Mouse (Mus musculus) embryonic facial prominence, embryonic 12.5 days (tissue): ENCODE measurements around the gene Gm20489. TPM values are rescaled to one million over a fixed set of nuclear protein-coding genes. Genes with fewer than 3 reads are reported as not detected.
A peak's percentile ranks its signal among the peaks of the same experiment; 100 is the strongest.

Experiments
- ATAC-seq: fragments of 200-750 bp; cut with Nextera tagmentation; 2 replicates; pipeline ENCODE4 v1.8.0; 2017; ENCODE audit not compliant: insufficient number of reproducible peaks, insufficient read depth, low FRiP score, low TSS enrichment
- H3K27ac ChIP-seq: fragments of 300-500 bp; sonication (generic); 2 replicates; pipeline ENCODE4 v1.5.1; 2016; ENCODE audit warnings: mild to moderate bottlenecking
- H3K27me3 ChIP-seq: fragments of 300-500 bp; sonication (generic); 2 replicates; pipeline ENCODE4 v1.6.1; 2016; ENCODE audit warnings: mild to moderate bottlenecking, moderate library complexity
- H3K36me3 ChIP-seq: fragments of 300-500 bp; sonication (generic); 2 replicates; pipeline ENCODE4 v1.6.1; 2016; ENCODE audit warnings: mild to moderate bottlenecking
- H3K4me1 ChIP-seq: fragments of 300-500 bp; sonication (generic); 2 replicates; pipeline ENCODE4 v1.6.1; 2016
- H3K4me2 ChIP-seq: fragments of 300-500 bp; sonication (generic); replicated peaks from 2 replicates; pipeline ENCODE4 v1.6.1; 2016; ENCODE audit warnings: mild to moderate bottlenecking, moderate library complexity
- H3K4me3 ChIP-seq: fragments of 300-500 bp; sonication (generic); 2 replicates; pipeline ENCODE4 v1.5.1; 2016; ENCODE audit warnings: mild to moderate bottlenecking
- H3K9ac ChIP-seq: fragments of 300-500 bp; sonication (generic); 2 replicates; pipeline ENCODE4 v1.6.1; 2016; ENCODE audit warnings: mild to moderate bottlenecking, moderate library complexity
- H3K9me3 ChIP-seq: fragments of 300-500 bp; sonication (generic); 2 replicates; pipeline ENCODE4 v1.6.1; 2016; ENCODE audit warnings: mild to moderate bottlenecking, moderate library complexity
- WGBS: fragments of 180-500 bp; shearing (Covaris S2); methylation state at CpG from one replicate; pipeline ENCODE4 v1.1.7; 2016; 5-methylcytosine and 5-hydroxymethylcytosine counted together
- polyA plus RNA-seq: library from polyadenylated mRNA; unstranded; fragments of >200 nt; fragmentation: Nextera tagmentation; extraction: Ambion mirVana; gene quantifications from 2 replicates; pipeline ENCODE4 v1.2.1, GENCODE M21; 2016

Gene Gm20489
- not detected in 2 replicates for polyA plus RNA-seq

DNA sequence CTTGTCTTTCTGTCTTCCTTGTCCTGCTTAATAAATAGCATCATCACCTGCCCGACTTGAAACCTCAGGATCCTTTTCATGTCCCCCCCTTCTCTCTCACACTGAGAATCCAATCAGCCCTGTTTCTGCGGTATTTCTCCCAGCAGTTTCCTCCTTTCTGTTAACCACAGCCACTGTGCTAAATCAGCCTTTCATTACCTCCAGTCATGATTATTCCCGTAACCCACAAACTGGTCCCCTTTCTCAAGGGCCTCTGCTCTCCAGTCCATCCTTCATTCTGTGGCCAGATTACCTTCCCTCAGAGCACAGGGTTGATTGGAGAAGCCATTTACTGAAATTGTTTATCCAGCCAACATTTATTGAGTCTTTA lies at the start of gene Gm20489:
Gm20489 (minus strand) TSS at position 269 of the 370 bp plus-strand sequence.
- H3K36me3 ChIP-seq = no peaks in the 10 kb centered on the region
- H3K9me3 ChIP-seq = no peaks in the 10 kb centered on the region
- 45% methylated on average over 3 of the region's 3 CpGs for WGBS
- no peaks in the 10 kb centered on the region for H3K4me1 ChIP-seq
- no peak within 1 kb of the TSS for H3K4me2 ChIP-seq
- no peak within 1 kb of the TSS for H3K27ac ChIP-seq
- H3K27me3 ChIP-seq = 0 out of 2 replicates have a peak, but pooled peaks cover under 1% of the 10 kb centered on the region
- ATAC-seq = no peak
- H3K4me3 ChIP-seq = no peak within 1 kb of the TSS
- H3K9ac ChIP-seq = no peak within 1 kb of the TSS

DNA sequence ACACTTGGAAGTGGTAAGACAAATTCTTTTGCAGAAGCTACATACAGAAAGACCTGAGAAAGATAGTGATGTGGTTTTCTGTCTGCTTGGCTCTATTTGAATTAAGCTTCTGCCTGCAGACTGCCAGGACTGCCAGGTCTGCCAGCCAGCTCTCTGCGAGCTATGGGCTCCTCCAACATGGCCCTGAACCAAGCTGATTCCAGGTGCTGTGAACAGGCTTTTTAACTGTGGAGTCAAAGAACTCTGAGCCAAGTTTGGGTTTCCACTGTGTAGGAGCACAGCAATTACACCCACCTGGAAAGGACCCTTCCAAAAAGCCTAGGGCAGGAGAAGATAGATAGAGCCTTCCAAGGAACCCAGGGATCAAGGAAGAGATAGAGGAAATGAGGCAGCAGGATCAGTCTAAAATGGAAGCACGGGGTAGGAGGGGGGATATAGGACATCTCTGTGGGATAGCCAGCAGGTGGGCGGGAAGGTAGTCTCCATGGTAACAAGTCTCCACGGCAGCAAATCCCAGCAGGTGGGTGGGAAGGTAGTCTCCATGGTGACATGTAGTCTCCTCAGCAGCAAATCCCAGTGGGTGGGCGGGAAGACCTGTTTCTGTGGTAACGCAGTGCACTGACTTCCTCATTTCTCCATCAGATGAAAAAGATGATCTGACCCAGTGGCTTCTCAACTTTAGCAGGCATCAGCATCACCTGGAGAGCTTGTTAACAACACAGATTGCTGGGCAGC lies 45.0 kb upstream of the Gm20489 start:
- H3K4me3 ChIP-seq = no peak overlapping the region
- 47% methylated on average over 6 of the region's 6 CpGs for WGBS
- no peaks in the 10 kb centered on the region for H3K9me3 ChIP-seq
- no peak overlapping the region for H3K27ac ChIP-seq
- H3K27me3 ChIP-seq = peaks cover 10% of the 10 kb centered on the region; the same call in 1 of the 2 replicates
- H3K4me1 ChIP-seq = no peaks in the 10 kb centered on the region
- no peaks in the 10 kb centered on the region for H3K36me3 ChIP-seq
- no peak for ATAC-seq
- H3K4me2 ChIP-seq = no peak overlapping the region
- no peak overlapping the region for H3K9ac ChIP-seq

DNA sequence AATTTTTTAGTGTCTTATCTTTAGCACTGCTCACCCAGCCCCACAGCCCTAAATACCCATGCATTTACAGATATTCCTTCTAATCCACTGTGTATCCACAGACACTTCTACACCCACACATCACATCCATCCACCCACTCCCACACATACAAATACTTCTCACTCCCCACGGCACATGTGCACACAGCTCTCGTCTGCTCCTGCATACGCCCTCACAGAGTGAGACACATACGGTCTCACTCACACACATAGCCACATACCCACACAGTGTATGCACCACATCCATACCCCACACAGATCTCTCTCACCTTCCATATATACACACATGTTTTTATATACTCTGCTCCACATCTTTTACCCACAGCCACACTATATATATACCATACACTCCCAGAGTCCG lies 40.5 kb upstream of the Gm20489 start:
- Histone ChIP-seq H3K9me3 (no peaks in the 10 kb centered on the region), H3K4me2 (no peak overlapping the region), H3K4me3 (no peak overlapping the region), H3K27ac (no peak overlapping the region), H3K9ac (no peak overlapping the region), H3K36me3 (no peaks in the 10 kb centered on the region), H3K27me3 (peaks cover 15% of the 10 kb centered on the region; the same call in 1 of the 2 replicates), H3K4me1 (no peaks in the 10 kb centered on the region)
- 90% methylated on average over 5 of the region's 5 CpGs for WGBS
- ATAC-seq = no peak

DNA sequence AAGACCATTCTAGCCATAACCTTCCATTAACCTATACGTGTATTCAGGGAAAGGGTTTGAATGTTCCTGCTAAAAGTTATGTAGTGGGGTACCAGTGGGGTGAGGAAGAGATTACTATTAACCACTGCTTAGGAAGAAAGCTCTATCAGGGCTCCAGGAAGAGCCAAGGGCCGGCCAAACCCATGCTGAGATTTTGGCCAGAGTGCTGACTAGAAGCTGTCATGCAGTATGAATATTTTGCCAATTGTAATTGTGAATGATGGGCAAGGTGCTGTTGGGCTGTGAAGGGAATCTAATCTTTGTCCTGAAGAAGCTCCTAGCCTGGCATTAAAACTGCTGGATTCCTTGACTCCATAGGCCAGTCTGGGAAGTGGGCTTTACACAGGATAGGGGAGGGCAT lies 35.8 kb upstream of the Gm20489 start:
- Histone ChIP-seq H3K4me2 (no peak overlapping the region), H3K27ac (no peak overlapping the region), H3K36me3 (no peaks in the 10 kb centered on the region), H3K9me3 (no peaks in the 10 kb centered on the region), H3K9ac (no peak overlapping the region), H3K4me3 (no peak overlapping the region), H3K27me3 (peaks cover 10% of the 10 kb centered on the region; the same call in 1 of the 2 replicates), H3K4me1 (no peaks in the 10 kb centered on the region)
- WGBS = 50% methylated on average over 2 of the region's 2 CpGs
- no peak for ATAC-seq

DNA sequence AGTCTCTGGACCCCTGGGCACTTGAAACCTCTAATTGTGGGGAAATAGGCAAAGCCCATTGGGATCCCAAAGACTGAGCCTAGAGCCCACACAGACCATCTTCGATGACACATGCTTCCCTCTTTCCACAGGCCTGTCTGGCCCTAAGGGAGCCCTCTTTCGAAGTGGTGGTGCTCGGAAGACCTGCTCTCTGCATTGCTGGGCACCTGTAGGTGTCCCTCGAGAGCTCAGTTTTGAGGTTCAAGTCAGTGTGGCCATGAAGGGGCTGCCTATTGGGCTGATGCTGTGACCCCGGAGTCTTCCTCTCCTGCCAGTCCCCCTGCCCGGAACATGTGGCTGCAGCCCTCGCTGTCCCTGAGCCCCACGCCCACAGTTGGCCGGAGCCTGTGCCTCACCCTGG lies 32.8 kb upstream of the Gm20489 start:
- Histone ChIP-seq H3K4me1 (no peaks in the 10 kb centered on the region), H3K9ac (no peak overlapping the region), H3K36me3 (peaks cover 4% of the 10 kb centered on the region; the same call in 1 of the 2 replicates), H3K27ac (no peak overlapping the region), H3K4me3 (no peak overlapping the region), H3K27me3 (peaks cover under 1% of the 10 kb centered on the region; the same call in 1 of the 2 replicates), H3K9me3 (no peaks in the 10 kb centered on the region), H3K4me2 (peak overlapping the region; percentile 50)
- 77% methylated on average over 9 of the region's 9 CpGs for WGBS
- no peak for ATAC-seq

DNA sequence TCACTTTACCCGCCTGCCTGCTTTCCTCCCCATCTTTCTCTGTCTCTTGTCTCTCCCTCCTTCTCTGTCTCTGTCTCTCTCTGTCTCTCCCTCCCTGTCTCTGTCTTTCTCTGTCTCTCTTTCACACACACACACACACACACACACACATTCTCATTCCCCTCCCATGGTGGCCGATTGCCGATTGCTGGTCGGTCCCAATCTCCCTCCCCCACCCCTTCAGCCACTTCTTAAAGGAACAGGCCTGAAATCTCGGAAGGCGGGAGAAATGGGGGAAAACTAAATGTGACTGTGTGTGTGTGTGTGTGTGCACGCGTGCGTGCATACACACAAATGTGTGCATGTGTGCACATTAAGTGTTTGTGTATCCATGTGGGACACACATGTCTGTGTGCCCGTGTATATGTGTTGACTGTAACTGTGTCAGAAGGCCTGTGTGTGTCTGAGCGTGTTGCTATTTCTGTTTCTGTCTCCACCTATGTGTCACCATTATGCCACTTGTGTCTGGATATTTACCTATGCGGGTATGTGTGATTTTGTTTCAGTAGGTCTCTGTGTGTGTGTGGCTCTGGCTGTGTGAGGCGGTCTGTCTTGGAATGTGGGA lies 31.7 kb upstream of the Gm20489 start:
- WGBS = 26% methylated on average over 13 of the region's 13 CpGs
- Histone ChIP-seq H3K9ac (peak overlapping the region; percentile 50), H3K4me1 (no peaks in the 10 kb centered on the region), H3K27me3 (peaks cover 3% of the 10 kb centered on the region; the same call in 1 of the 2 replicates), H3K36me3 (peaks cover 16% of the 10 kb centered on the region; the same call in 1 of the 2 replicates), H3K27ac (peak overlapping the region; percentile 60; the same call in 1 of the 2 replicates), H3K4me2 (peak overlapping the region; percentile 50), H3K9me3 (no peaks in the 10 kb centered on the region), H3K4me3 (peak overlapping the region; percentile 43)
- ATAC-seq = no peak

DNA sequence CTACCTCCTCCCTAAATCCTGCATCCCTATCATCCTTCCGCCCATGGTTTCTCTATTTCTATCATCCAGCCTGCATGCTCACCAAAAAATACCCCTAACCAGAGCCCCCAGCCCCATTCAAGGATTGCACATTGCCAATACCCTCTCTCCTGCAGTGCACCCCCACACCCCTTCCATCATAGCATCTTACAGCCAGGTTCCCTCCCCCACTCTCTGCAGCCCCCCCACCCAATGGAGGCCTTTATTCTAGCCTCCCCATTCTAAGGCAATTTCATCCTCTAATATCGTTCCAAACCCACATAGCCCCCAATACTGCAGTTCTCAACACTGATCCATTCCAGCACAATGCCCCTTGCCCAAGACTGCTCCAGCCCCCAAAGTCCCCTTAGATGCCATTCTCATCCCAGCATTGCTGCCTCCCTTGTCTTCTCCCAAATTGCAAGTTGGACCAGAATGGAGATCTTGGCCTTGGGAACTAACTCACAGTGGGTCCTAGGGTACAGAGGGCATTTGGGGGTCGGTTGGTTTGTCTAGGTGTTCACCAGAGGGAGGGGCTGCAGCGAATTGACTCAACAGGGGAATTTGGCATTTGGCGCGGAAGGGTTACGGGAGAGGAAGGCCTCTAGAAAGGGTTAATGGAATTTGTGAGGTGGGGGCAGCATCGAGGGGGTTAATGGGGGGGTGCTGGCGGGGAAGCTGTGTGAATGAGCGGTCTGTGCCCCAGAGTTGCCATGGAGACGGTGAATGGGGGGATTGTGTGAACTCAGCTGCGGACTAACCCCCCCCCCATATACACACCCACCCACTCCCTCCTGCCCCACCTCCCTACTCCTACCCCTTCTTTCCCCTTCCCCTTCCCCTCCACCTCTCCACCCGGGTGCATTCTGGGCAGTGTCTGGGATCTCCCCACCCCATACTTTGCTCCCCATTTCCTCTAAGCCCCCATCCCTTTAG lies 30.9 kb upstream of the Gm20489 start:
- ATAC-seq = peak; percentile 53; the same call in 1 of the 2 replicates
- H3K27ac ChIP-seq = peak overlapping the region; percentile 60; the same call in 1 of the 2 replicates
- no peaks in the 10 kb centered on the region for H3K9me3 ChIP-seq
- 29% methylated on average over 10 of the region's 13 CpGs for WGBS
- H3K4me2 ChIP-seq = peak overlapping the region; percentile 50
- peaks cover 3% of the 10 kb centered on the region; the same call in 1 of the 2 replicates for H3K27me3 ChIP-seq
- peak overlapping the region; percentile 43 for H3K4me3 ChIP-seq
- no peaks in the 10 kb centered on the region for H3K4me1 ChIP-seq
- peak overlapping the region; percentile 50 for H3K9ac ChIP-seq
- H3K36me3 ChIP-seq = peaks cover 20% of the 10 kb centered on the region; the same call in 1 of the 2 replicates

DNA sequence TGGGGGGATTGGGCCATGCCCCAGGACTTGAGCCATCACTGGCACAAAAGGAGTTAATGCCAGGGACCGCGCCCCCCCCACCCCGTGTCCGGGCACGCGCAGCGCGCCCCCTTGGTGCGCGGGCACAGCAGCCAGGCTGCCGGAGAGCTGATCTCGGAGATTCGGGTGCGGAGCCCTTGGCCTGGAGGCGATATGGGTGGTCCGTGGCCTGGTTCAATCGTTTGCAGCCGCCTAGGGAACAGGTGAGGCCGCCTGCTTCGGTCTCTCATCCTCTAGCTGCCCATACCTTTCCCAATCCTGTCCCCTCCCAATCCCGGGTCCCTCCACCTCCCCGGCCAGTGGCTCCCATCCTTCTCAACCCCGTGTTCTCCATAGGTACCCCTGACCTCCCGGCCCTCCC lies 30.2 kb upstream of the Gm20489 start, which contains the start of gene Nlgn3:
Nlgn3 (plus strand) TSS at position 114 of the 400 bp plus-strand sequence.
- Histone ChIP-seq H3K27me3 (peaks cover 3% of the 10 kb centered on the region; the same call in 1 of the 2 replicates), H3K4me1 (no peaks in the 10 kb centered on the region), H3K9ac (peak within 1 kb of the TSS; percentile 50), H3K27ac (peak within 1 kb of the TSS; percentile 57; the same call in 1 of the 2 replicates), H3K9me3 (no peaks in the 10 kb centered on the region), H3K4me2 (peak within 1 kb of the TSS; percentile 50), H3K4me3 (peak within 1 kb of the TSS; percentile 43), H3K36me3 (peaks cover 21% of the 10 kb centered on the region; the same call in 1 of the 2 replicates)
- whole genome bisulfite sequencing = 24% methylated on average over 24 of the region's 24 CpGs
- no peak for ATAC-seq

DNA sequence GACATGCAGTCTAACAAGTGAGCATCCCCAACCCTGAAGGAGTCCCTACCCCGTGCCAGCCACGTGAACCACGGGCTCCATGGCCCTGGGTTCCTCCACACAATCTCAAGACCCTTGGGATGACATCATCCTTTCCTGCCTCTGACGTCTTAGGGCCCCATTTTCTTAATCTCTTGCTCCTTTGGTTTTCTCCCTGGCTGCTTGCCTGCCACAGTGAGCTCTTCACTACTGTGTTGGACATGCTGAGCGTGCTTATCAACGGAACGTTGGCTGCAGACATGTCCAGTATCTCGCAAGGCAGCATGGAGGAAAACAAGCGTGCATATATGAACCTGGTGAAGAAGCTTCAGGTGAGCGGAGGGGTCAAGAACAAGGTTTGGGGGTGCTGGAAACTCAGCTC lies 21.3 kb upstream of the Gm20489 start:
- Histone ChIP-seq H3K9me3 (no peaks in the 10 kb centered on the region), H3K4me3 (no peak overlapping the region), H3K27ac (no peak overlapping the region), H3K36me3 (peaks cover 36% of the 10 kb centered on the region), H3K4me2 (no peak overlapping the region), H3K4me1 (no peaks in the 10 kb centered on the region), H3K9ac (no peak overlapping the region), H3K27me3 (peaks cover 3% of the 10 kb centered on the region; the same call in 1 of the 2 replicates)
- 86% methylated on average over 10 of the region's 10 CpGs for WGBS
- no peak for ATAC-seq

DNA sequence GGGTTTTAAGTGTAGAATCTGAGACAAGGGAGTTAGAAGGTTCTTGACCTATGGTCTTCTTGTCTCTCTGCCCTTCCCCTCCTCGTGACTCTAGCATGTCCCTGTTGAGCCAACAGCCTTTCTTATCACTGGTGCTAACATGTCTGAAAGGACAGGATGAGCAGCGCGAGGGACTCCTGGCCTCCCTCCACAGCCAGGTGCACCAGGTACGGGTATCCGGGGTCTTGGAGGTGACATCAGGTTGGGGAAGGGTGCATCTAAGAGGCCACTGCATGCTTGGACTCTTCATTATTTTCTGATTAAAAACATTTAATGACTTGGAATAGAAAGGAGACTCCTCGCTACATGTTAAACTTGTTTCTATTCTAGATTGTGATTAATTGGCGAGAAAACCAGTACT lies 20.2 kb upstream of the Gm20489 start:
- Histone ChIP-seq H3K4me2 (no peak overlapping the region), H3K27ac (no peak overlapping the region), H3K9ac (no peak overlapping the region), H3K4me3 (no peak overlapping the region), H3K36me3 (peaks cover 38% of the 10 kb centered on the region), H3K4me1 (no peaks in the 10 kb centered on the region), H3K27me3 (peaks cover 3% of the 10 kb centered on the region; the same call in 1 of the 2 replicates), H3K9me3 (no peaks in the 10 kb centered on the region)
- 90% methylated on average over 7 of the region's 7 CpGs for WGBS
- no peak for ATAC-seq

DNA sequence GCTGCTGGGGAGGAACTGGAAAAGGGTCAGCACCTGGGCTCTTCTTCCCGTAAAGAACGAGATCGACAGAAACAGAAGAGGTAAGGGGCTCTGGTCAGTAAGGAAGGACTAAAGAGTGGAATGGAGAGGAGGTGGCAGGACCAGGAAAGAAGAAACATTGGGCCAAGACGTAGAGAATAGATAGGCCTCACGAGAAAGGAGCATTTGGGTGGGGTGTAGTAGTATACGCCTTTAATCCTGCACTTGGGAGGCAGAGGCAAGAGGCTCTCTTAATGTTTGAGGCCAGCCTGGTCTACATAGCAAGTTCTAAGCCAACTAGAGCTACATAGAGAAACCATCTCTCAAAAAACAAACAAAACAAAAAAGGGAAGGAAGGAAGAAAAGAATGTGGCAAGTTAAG lies 19.6 kb upstream of the Gm20489 start:
- Histone ChIP-seq H3K4me3 (no peak overlapping the region), H3K9me3 (no peaks in the 10 kb centered on the region), H3K4me1 (no peaks in the 10 kb centered on the region), H3K4me2 (no peak overlapping the region), H3K9ac (no peak overlapping the region), H3K36me3 (peaks cover 42% of the 10 kb centered on the region), H3K27me3 (peaks cover 3% of the 10 kb centered on the region; the same call in 1 of the 2 replicates), H3K27ac (no peak overlapping the region)
- 92% methylated on average over 6 of the region's 6 CpGs for WGBS
- no peak for ATAC-seq
